Mouse (Mus musculus): ENCODE measurements at regions not wholly inside any gene's neighbourhood (a gene's known extent, or its start where the extent isn't known, plus 50 kb on each side); places are given as distances from the start of the nearest gene placed in this dataset.

DNA sequence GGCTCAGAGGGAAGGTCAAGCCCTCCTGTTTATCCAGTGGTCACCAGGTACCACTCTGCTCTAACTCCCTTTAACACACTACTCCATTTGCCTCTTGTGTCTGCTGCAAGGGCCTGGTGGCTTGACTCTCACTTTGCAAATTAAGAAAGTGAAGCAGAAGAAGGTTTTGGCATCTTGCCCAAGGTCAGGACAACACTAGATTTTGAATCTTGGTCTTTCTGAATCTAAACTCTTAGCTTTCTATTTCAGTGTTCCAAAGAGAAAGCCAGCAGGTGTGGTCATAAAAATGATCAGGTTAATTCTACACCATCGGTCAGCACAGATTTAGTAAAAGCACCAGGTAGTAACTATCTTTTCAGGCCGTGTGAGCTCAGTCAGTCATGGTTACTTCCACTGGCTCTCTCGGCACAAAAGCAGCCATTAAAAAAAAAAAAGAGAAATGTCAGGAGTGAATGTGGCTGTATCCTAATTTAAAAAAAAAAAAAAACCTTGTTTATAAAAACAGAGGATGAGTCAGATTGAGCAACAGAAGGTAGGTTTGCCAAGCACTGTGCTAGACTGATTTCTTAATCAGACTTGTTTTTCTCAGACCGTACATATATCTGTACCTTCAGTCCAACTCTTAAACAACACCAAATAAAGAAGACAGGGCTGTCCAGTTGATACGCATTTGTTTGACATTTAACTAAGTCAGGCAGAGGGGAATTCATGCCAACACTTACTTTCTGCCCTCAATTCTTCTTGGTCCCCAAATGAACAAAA, 403.6 kb upstream of the Rgma start:
- Histone ChIP-seq H3K4me1 (ENCODE audit: control insufficient read depth, insufficient read depth, low read length) (peaks cover 16% of the 10 kb centered on the region), H3K27ac (replicated peaks; ENCODE audit: insufficient read depth, low read depth, low read length) (peak overlapping the region; percentile 19; the same call in 1 of the 2 replicates), H3K27me3 (ENCODE audit: control insufficient read depth, insufficient read depth, low read length) (no peaks in the 10 kb centered on the region), H3K36me3 (ENCODE audit: control insufficient read depth, insufficient read depth, low read length) (no peaks in the 10 kb centered on the region), H3K9ac (ENCODE audit: low read depth, low read length) (no peak overlapping the region), H3K79me2 (ENCODE audit: control insufficient read depth, insufficient read depth, low read length) (no peaks in the 10 kb centered on the region), H3K4me3 (ENCODE audit: insufficient read depth, low read depth, low read length) (no peak overlapping the region)
- WGBS, result 33% methylated on average over 5 of the region's 5 CpGs
- DNase-seq (ENCODE audit: extremely low read depth, low read depth, low spot score), result peak; percentile 90
- no peak for TF ChIP-seq POLR2A (IDR thresholded peaks at IDR 0.05; ENCODE audit: extremely low read depth, insufficient read depth, low read length)
- no peak for TF ChIP-seq CTCF (IDR thresholded peaks at IDR 0.05; ENCODE audit: low read depth, low read length)

DNA sequence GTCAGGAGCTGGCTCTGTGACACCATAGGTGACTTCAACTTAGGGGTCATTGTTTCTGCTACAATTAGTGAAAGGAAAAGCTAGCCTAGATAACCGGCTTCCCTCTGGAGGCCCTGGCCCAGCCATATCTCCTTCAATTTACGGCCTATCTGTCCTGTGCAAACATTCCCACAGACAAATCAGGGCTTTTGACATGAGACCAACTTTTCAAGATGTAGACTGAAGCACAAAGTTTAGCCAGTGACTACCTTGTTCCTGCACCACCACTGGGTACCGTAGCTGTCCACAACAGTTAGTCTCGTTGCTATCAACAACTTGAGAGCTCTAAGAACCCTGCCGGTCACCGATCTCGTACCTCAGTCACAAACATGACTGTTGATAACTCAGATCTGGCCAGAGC, 402.9 kb upstream of the Rgma start:
- WGBS, result 48% methylated on average over 7 of the region's 7 CpGs

DNA sequence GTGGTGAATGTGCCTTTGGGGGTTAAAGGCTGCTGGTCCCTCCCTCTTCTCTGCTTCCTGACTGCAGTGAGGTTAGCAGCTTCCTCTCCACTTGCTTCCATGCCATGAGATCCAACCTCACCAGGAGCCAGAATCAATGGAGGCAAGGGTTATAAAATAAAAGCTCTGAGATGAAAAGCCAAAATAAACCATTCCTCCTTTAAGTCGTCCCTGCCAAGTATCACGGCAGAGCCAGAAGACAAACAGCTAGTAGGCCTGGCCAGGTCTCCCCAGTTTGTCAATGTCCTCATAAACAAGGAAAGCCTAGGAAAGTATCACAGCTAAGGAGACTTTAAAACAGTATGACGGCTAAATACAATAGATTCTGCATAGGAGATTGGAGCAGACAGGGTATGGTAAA, 401.5 kb upstream of the Rgma start:
- Histone ChIP-seq H3K4me3 (ENCODE audit: insufficient read depth, low read depth, low read length) (no peak overlapping the region), H3K9ac (ENCODE audit: low read depth, low read length) (no peak overlapping the region), H3K79me2 (ENCODE audit: control insufficient read depth, insufficient read depth, low read length) (no peaks in the 10 kb centered on the region), H3K27me3 (ENCODE audit: control insufficient read depth, insufficient read depth, low read length) (no peaks in the 10 kb centered on the region), H3K4me1 (ENCODE audit: control insufficient read depth, insufficient read depth, low read length) (peaks cover 16% of the 10 kb centered on the region), H3K36me3 (ENCODE audit: control insufficient read depth, insufficient read depth, low read length) (no peaks in the 10 kb centered on the region), H3K27ac (replicated peaks; ENCODE audit: insufficient read depth, low read depth, low read length) (no peak overlapping the region)
- TF ChIP-seq CTCF (IDR thresholded peaks at IDR 0.05; ENCODE audit: low read depth, low read length), result no peak
- TF ChIP-seq POLR2A (IDR thresholded peaks at IDR 0.05; ENCODE audit: extremely low read depth, insufficient read depth, low read length), result no peak
- 27% methylated on average over 3 of the region's 3 CpGs for WGBS
- DNase-seq (ENCODE audit: extremely low read depth, low read depth, low spot score), result peak; percentile 81

More for the DNA sequence above, 402.9 kb upstream of the Rgma start:
- DNase-seq (ENCODE audit: extremely low read depth, low read depth, low spot score), result peak; percentile 13
- TF ChIP-seq POLR2A (IDR thresholded peaks at IDR 0.05; ENCODE audit: extremely low read depth, insufficient read depth, low read length) (no peak), CTCF (IDR thresholded peaks at IDR 0.05; ENCODE audit: low read depth, low read length) (no peak)
- H3K4me1 ChIP-seq (ENCODE audit: control insufficient read depth, insufficient read depth, low read length), result peaks cover 16% of the 10 kb centered on the region
- no peak overlapping the region for H3K9ac ChIP-seq (ENCODE audit: low read depth, low read length)
- H3K4me3 ChIP-seq (ENCODE audit: insufficient read depth, low read depth, low read length), result no peak overlapping the region
- H3K36me3 ChIP-seq (ENCODE audit: control insufficient read depth, insufficient read depth, low read length), result no peaks in the 10 kb centered on the region
- H3K79me2 ChIP-seq (ENCODE audit: control insufficient read depth, insufficient read depth, low read length), result no peaks in the 10 kb centered on the region
- peak overlapping the region; percentile 19; the same call in 1 of the 2 replicates for H3K27ac ChIP-seq (replicated peaks; ENCODE audit: insufficient read depth, low read depth, low read length)
- no peaks in the 10 kb centered on the region for H3K27me3 ChIP-seq (ENCODE audit: control insufficient read depth, insufficient read depth, low read length)

GRCm38 (mm10) chr7:72974384-72974783, 400.9 kb upstream of the Rgma start:
- no peak for DNase-seq (ENCODE audit: extremely low read depth, low read depth, low spot score)
- H3K27me3 ChIP-seq (ENCODE audit: control insufficient read depth, insufficient read depth, low read length), result no peaks in the 10 kb centered on the region
- H3K4me3 ChIP-seq (ENCODE audit: insufficient read depth, low read depth, low read length), result no peak overlapping the region
- H3K9ac ChIP-seq (ENCODE audit: low read depth, low read length), result no peak overlapping the region
- H3K36me3 ChIP-seq (ENCODE audit: control insufficient read depth, insufficient read depth, low read length), result no peaks in the 10 kb centered on the region
- H3K27ac ChIP-seq (replicated peaks; ENCODE audit: insufficient read depth, low read depth, low read length), result no peak overlapping the region
- 69% methylated on average over 3 of the region's 3 CpGs for WGBS
- TF ChIP-seq CTCF (IDR thresholded peaks at IDR 0.05; ENCODE audit: low read depth, low read length) (no peak), POLR2A (IDR thresholded peaks at IDR 0.05; ENCODE audit: extremely low read depth, insufficient read depth, low read length) (no peak)
- no peaks in the 10 kb centered on the region for H3K79me2 ChIP-seq (ENCODE audit: control insufficient read depth, insufficient read depth, low read length)
- H3K4me1 ChIP-seq (ENCODE audit: control insufficient read depth, insufficient read depth, low read length), result peaks cover 16% of the 10 kb centered on the region

- Histone ChIP-seq H3K36me3 (ENCODE audit: control insufficient read depth, insufficient read depth, low read length) (no peaks in the 10 kb centered on the region), H3K27ac (replicated peaks; ENCODE audit: insufficient read depth, low read depth, low read length) (no peak overlapping the region), H3K4me1 (ENCODE audit: control insufficient read depth, insufficient read depth, low read length) (no peaks in the 10 kb centered on the region), H3K27me3 (ENCODE audit: control insufficient read depth, insufficient read depth, low read length) (no peaks in the 10 kb centered on the region), H3K79me2 (ENCODE audit: control insufficient read depth, insufficient read depth, low read length) (no peaks in the 10 kb centered on the region), H3K4me3 (ENCODE audit: insufficient read depth, low read depth, low read length) (no peak overlapping the region), H3K9ac (ENCODE audit: low read depth, low read length) (no peak overlapping the region)
- 43% methylated on average over 8 of the region's 8 CpGs for WGBS
- no peak for DNase-seq (ENCODE audit: extremely low read depth, low read depth, low spot score)
- TF ChIP-seq CTCF (IDR thresholded peaks at IDR 0.05; ENCODE audit: low read depth, low read length) (no peak), POLR2A (IDR thresholded peaks at IDR 0.05; ENCODE audit: extremely low read depth, insufficient read depth, low read length) (no peak)
These were observed 384.5 kb upstream of the Rgma start for GRCm38 (mm10) chr7:72990559-72991429.
